Mouse (Mus musculus): ENCODE results near the gene Prdm15. TPM values are rescaled to one million over a fixed set of nuclear protein-coding genes. Genes with fewer than 3 reads are reported as not detected.

Gene Prdm15
- polyA plus RNA-seq, 1 experiment from 2014 or later: 9.1 TPM

- Histone ChIP-seq H3K4me2 (peak overlapping the region; percentile 73), H3K27ac (peak overlapping the region; percentile 69; the same call in 1 of the 2 replicates), H3K9ac (no peak overlapping the region), H3K9me3 (no peaks in the 10 kb centered on the region), H3K4me3 (replicated peaks) (peak overlapping the region; percentile 43), H3K27me3 (replicated peaks) (peaks cover 21% of the 10 kb centered on the region), H3K4me1 (peaks cover 22% of the 10 kb centered on the region), H3K36me3 (no peaks in the 10 kb centered on the region)
- 6% methylated on average over 13 of the region's 13 CpGs for WGBS
- no peak for ATAC-seq (ENCODE audit: insufficient read depth, low FRiP score, low read depth)
Observed at GRCm38 (mm10) chr16:97763990-97764340, 87.7 kb downstream of the Prdm15 start.

- WGBS: under 1% methylated on average over 87 of the region's 88 CpGs
- no peaks in the 10 kb centered on the region for H3K36me3 ChIP-seq
- peaks cover 21% of the 10 kb centered on the region for H3K27me3 ChIP-seq (replicated peaks)
- ATAC-seq (ENCODE audit: insufficient read depth, low FRiP score, low read depth): peak; percentile 90
- H3K4me1 ChIP-seq: peaks cover 22% of the 10 kb centered on the region
- H3K4me3 ChIP-seq (replicated peaks): peak within 1 kb of the TSS; percentile 43
- H3K4me2 ChIP-seq: peak within 1 kb of the TSS; percentile 73
- peak within 1 kb of the TSS; percentile 37; the same call in 1 of the 2 replicates for H3K9ac ChIP-seq
- peak within 1 kb of the TSS; percentile 69 for H3K27ac ChIP-seq
- no peaks in the 10 kb centered on the region for H3K9me3 ChIP-seq
Observed at GRCm38 (mm10) chr16:97763061-97763989, 88.3 kb downstream of the Prdm15 start, which contains the start of gene Ripk4. Gene Ripk4, minus strand, starts transcription at chr16:97763787.

- no peak for ATAC-seq (ENCODE audit: insufficient read depth, low FRiP score, low read depth)
- Histone ChIP-seq H3K27me3 (replicated peaks) (peaks cover 21% of the 10 kb centered on the region), H3K4me2 (peak overlapping the region; percentile 73), H3K27ac (peak overlapping the region; percentile 59; the same call in 1 of the 2 replicates), H3K4me3 (replicated peaks) (peak overlapping the region; percentile 43), H3K9ac (0 out of 2 replicates have a peak overlapping the region, but pooled peaks have one; percentile 16), H3K4me1 (peaks cover 21% of the 10 kb centered on the region), H3K9me3 (no peaks in the 10 kb centered on the region), H3K36me3 (no peaks in the 10 kb centered on the region)
- 55% methylated on average over 2 of the region's 2 CpGs for WGBS
Observed at GRCm38 (mm10) chr16:97761782-97762181, 89.9 kb downstream of the Prdm15 start.

- no peak for ATAC-seq (ENCODE audit: insufficient read depth, low FRiP score, low read depth)
- Histone ChIP-seq H3K36me3 (no peaks in the 10 kb centered on the region), H3K4me2 (0 out of 2 replicates have a peak overlapping the region, but pooled peaks have one; percentile 5), H3K4me3 (replicated peaks) (no peak overlapping the region), H3K4me1 (peaks cover 16% of the 10 kb centered on the region), H3K9me3 (no peaks in the 10 kb centered on the region), H3K27ac (peak overlapping the region; percentile 65), H3K27me3 (replicated peaks) (peaks cover 17% of the 10 kb centered on the region; the same call in 1 of the 2 replicates), H3K9ac (no peak overlapping the region)
- WGBS: 26% methylated on average over 3 of the region's 3 CpGs
Observed at GRCm38 (mm10) chr16:97759681-97760080, 92.0 kb downstream of the Prdm15 start.

DNA sequence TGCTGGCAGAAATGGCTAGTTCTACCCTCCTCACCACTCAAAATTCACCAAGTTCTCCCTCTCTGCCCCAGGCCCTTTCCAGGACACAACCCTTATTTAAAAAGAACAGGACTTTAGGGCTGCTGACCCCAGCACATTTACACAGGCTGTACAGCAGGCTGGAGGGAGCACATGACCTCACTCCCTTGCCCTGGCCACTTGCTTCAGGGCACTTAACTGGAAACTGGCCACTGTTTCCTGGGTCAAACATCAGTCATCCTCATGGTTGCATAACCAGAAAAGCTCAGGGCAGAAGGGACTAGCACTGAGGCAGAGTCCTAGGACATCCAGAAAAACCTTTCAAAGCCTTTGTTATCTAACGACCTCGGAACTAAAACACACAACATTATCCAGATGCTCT, 93.4 kb downstream of the Prdm15 start:
- Histone ChIP-seq H3K36me3 (no peaks in the 10 kb centered on the region), H3K27me3 (replicated peaks) (peaks cover 8% of the 10 kb centered on the region; the same call in 1 of the 2 replicates), H3K27ac (no peak overlapping the region), H3K9ac (no peak overlapping the region), H3K4me2 (no peak overlapping the region), H3K4me3 (replicated peaks) (no peak overlapping the region), H3K9me3 (no peaks in the 10 kb centered on the region), H3K4me1 (peaks cover 8% of the 10 kb centered on the region; the same call in 1 of the 2 replicates)
- 59% methylated on average over 2 of the region's 2 CpGs for WGBS
- ATAC-seq (ENCODE audit: insufficient read depth, low FRiP score, low read depth): 0 out of 2 replicates have a peak, but pooled peaks have one; percentile 11

DNA sequence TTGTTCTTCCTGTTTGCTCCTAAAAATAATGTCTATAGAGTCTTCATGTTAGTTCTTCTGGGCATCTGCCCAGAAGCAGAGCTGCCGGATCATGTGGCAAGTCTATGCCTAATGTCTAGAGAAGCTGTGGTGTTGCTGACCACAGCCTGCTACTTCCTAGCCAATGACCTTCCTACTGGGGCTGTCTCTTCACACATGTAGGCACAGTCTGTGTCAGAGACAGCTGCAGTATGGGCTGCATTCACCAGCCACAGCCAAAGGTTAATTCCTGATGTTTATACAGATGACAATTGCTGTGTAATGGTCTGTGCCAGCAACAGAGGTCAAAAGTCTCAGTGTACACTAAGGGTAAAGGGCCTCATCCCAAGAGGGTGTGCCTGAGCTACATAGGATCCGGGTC, 95.2 kb downstream of the Prdm15 start:
- Histone ChIP-seq H3K4me3 (replicated peaks) (no peak overlapping the region), H3K27me3 (replicated peaks) (peaks cover under 1% of the 10 kb centered on the region; the same call in 1 of the 2 replicates), H3K9ac (no peak overlapping the region), H3K4me2 (no peak overlapping the region), H3K36me3 (no peaks in the 10 kb centered on the region), H3K4me1 (peaks cover 10% of the 10 kb centered on the region; the same call in 1 of the 2 replicates), H3K27ac (no peak overlapping the region), H3K9me3 (no peaks in the 10 kb centered on the region)
- WGBS: 62% methylated on average over 2 of the region's 2 CpGs
- no peak for ATAC-seq (ENCODE audit: insufficient read depth, low FRiP score, low read depth)

DNA sequence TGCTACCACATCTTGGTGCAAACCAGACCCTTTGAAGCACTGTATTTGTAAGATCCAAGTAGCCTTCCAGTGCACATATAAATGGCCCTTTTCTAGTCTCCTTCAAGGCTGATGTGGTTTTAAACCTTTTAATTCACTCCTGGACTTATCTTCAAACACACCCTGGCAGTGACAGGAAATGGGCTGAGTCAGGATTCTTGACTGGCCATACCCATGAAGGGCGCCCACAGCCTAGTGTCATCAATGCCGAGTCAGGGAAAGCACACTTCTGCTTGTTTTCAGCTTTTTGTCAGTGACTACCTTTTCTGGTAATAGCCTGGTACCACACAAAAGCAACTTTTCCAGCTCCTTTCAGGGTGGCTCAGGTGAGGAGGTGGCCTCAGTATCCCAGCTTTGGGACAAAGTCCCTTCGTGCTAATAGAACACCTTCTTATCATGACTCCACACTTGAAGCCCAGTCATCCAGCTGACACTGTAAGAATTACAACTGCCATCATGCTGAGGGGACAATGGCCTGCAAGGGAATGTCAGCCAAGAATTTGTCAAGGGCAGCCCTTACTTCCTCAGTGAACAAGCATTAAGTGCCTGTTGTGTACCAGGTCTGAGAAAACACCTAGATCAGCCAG, 99.2 kb downstream of the Prdm15 start:
- 68% methylated on average over 3 of the region's 3 CpGs for WGBS
- Histone ChIP-seq H3K9me3 (no peaks in the 10 kb centered on the region), H3K27me3 (replicated peaks) (no peaks in the 10 kb centered on the region), H3K4me1 (0 out of 2 replicates have a peak, but pooled peaks cover 10% of the 10 kb centered on the region), H3K4me3 (replicated peaks) (no peak overlapping the region), H3K27ac (peak overlapping the region; percentile 73), H3K4me2 (no peak overlapping the region), H3K9ac (no peak overlapping the region), H3K36me3 (no peaks in the 10 kb centered on the region)
- no peak for ATAC-seq (ENCODE audit: insufficient read depth, low FRiP score, low read depth)

GRCm38 (mm10) chr16:97751884-97752283, 99.8 kb downstream of the Prdm15 start:
- peak; percentile 77 for ATAC-seq (ENCODE audit: insufficient read depth, low FRiP score, low read depth)
- WGBS: 9% methylated on average over 8 of the region's 8 CpGs
- Histone ChIP-seq H3K36me3 (no peaks in the 10 kb centered on the region), H3K4me2 (no peak overlapping the region), H3K27me3 (replicated peaks) (no peaks in the 10 kb centered on the region), H3K4me3 (replicated peaks) (no peak overlapping the region), H3K4me1 (0 out of 2 replicates have a peak, but pooled peaks cover 10% of the 10 kb centered on the region), H3K9me3 (no peaks in the 10 kb centered on the region), H3K9ac (no peak overlapping the region), H3K27ac (peak overlapping the region; percentile 73)

GRCm38 (mm10) chr16:97748421-97748820, 103.2 kb downstream of the Prdm15 start:
- Histone ChIP-seq H3K27me3 (replicated peaks) (no peaks in the 10 kb centered on the region), H3K36me3 (0 out of 2 replicates have a peak, but pooled peaks cover 4% of the 10 kb centered on the region), H3K4me3 (replicated peaks) (no peak overlapping the region), H3K9ac (no peak overlapping the region), H3K4me1 (0 out of 2 replicates have a peak, but pooled peaks cover 10% of the 10 kb centered on the region), H3K27ac (no peak overlapping the region), H3K9me3 (no peaks in the 10 kb centered on the region), H3K4me2 (no peak overlapping the region)
- 86% methylated on average over 6 of the region's 6 CpGs for WGBS
- ATAC-seq (ENCODE audit: insufficient read depth, low FRiP score, low read depth): no peak

All from stomach, embryonic 15.5 days (tissue).